Mouse (Mus musculus) retina, embryonic 14.5 days (tissue): Measurements from ENCODE around the gene Pdcd11.

Experiments used
- DNase-seq: peaks from one replicate; pipeline ENCODE4 v3.0.0-alpha.2; 2015; ENCODE audit warnings: low spot score

Pdcd11 gene

DNA sequence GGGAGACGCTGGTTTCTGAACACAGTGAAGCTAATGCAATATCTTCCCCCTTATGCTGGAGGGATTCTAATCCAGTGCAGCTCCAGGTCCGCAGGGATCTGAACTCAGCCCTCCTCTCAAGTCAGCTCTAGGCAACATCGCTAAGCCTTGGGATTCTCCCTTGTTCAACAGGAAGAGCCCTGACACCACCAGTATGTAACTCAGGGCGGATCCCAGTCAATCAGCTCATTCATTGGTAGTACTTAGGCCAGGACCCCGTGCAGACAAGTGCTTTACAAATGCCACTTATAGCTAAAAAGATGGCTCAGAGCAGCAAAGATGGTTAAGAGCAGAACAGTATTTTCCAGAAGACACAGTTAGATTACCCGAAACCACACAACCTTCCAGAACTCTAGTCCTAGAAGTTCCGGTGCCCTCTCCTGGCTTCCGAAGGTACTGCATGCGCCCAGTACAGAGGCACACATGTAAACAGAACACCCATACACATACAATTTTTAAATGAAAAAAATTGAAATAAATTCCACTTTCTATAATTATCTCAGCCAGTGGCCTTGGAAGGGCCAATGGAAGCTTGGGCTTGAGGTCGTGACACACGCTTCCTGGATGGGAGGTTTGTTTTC is 78.3 kb downstream of the Pdcd11 start:
- peak; percentile 94 for DNase-seq

DNA sequence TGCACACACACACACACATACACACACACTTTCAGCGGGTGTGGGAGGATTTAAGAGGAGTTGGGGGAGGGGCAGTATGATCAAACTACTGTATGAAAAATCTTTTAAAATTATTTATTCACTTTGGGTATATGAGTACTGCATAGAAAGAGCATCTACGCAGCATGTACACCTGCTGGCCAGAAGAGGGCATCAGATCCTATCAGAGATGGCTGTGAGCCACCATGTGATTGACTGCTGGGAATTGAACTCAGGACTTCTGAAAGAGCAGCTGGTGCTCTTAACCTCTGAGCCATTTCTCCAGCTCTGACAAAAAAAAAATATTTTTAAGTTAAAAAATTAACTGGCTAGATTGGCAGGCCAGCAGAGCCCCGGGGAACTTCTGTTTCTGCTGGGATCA is 83.9 kb downstream of the Pdcd11 start:
- peak; percentile 43 for DNase-seq

DNA sequence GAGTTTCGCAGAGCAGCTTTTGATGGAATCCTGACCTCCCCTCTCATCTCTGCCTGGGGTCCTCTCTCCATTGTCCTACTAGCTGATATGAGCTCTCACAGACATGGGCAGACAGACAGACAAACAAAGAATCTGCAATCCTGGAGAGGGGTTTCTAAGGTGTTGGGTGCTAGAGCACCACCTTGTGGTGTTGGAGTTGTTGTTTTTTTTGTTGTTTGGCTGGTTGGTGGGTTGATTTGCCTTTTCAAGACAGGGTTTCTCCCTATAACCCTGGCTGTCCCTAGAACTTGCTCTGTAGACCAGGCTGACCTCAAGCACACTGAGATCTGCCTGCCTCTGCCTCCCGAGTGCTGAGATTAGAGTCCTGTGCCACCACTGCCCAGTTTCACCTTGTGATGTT is 84.9 kb downstream of the Pdcd11 start:
- DNase-seq: peak; percentile 46

DNA sequence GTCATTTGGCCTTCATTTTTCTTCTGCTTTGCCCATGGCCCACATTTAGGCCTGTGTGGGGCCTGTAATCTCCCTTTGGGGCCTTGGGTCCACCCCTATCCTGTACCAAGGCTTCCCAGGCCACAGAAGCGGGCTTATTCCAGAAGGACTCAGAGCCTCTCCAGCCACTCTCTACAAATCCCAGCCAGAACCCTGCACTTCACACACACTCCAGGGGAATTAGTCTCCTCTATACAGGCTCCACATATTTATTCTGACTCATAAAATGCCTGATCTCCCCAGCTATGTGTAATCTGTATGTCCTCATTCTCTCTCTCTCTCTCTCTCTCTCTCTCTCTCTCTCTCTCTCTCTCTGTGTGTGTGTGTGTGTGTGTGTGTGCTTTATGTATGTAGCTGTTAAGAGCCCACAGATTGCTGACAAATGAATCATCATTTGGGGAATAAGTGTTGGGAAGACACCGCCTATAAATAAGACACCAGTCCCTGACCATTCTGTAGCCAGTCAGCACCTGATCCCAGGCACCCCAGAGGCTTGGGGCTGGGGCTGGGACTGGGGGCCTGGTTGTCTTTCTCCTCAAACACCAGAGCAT is 86.4 kb downstream of the Pdcd11 start:
- DNase-seq: no peak

DNA sequence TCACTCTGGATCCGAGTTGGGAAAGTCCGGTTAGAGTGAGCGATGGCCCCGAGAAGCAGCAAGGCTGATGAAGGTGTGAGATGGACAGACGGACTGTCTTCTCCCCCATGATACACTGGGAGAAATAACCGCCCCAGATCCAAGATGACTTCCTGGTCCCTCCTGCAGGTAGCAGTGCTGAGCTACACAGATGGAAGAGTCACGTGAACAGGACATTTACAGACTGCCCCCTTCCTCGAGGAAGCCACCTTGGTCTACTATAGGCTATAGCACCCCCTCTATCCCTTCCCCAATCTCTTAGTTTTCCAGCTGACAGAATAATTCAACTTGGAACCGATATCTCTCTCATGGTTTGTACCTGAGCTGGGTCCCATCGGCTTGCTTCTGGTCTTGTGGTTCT is 87.4 kb downstream of the Pdcd11 start:
- DNase-seq: peak; percentile 67

DNA sequence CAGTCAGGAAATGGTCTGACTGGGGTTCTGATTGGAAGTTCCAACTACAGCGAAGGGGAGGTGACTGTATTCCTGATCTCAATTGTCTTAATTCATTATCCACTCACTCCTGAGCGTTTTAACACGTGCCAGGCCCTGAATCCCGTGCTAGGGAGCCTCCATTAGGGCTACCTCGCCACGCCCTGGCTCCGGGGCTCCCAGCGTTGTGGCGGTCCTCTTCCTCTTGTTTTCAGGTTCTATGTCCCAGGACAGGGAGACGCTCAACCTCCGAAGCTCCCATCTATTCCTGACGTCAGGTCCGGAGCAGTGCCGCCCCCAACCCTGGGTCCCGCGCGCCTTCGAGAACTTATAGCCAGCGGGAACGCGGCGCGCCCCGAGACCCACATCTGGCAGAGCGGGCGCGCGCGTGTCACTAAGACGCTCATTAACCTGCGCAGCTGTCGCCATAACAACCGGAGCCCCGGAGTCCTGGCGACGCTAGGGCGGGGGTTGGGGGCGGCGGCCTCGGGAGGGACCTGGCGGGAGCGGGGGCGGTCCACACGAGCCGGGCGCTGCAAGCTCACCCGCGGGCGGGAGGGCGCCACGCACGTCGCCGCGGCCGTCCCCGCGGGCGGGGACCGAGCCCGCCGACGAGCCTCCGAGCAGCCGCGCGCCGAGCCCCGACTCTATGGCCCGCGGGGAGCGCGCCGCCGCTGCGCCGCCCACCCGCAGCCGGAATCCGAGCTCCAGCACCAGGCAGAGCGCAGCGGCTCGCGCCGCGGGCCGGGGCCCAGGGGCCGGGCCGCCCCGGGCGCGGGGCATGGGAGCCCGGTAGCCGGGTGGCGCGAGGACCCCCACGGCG is 88.1 kb downstream of the Pdcd11 start, which contains the start of gene Neurl1a:
Gene Neurl1a (plus strand): TSS at position 390 of the 841 bp plus-strand sequence.
- peak; percentile 82 for DNase-seq

DNA sequence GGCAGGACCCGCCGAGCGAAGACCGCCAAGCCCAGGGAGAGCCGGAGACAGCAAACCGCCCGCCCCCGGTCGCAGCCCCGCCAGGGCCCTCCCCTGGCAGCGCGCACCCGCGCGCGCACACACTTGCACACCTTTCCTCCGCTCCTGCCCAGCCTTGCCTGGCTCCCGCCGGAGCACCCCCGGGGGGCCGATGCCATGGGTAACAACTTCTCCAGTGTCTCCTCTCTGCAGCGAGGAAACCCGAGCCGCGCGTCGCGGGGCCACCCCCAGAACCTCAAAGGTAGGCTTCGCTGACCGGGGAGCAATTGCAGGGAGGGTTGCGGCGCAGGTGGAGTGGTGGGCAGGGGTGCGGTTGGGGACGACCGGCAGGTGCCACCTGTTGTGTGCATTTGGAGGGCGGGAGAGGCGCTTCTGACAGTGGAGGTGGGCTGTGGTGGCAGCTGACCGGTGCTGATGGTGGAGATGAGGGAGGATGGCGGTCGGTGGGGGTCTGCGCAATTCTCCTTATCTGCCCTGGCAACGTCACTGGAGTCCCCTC is 88.8 kb downstream of the Pdcd11 start:
- DNase-seq: peak; percentile 24

- DNase-seq: no peak
Observed at GRCm38 (mm10) chr19:47180011-47180410, 89.4 kb downstream of the Pdcd11 start.
